Mouse (Mus musculus): ENCODE measurements around the gene Myo1d. TPM values are rescaled to one million over a fixed set of nuclear protein-coding genes. Genes with fewer than 3 reads are reported as not detected.
A peak's percentile ranks its signal among the peaks of the same experiment; 100 is the strongest.

Myo1d gene
- polyA plus RNA-seq, 1 experiment from 2014 or later: 21.6 TPM

- no peaks in the 10 kb centered on the region for H3K9me3 ChIP-seq (ENCODE audit: control insufficient read depth, low read length)
- no peak overlapping the region for H3K4me3 ChIP-seq (ENCODE audit: low read depth, low read length)
- peaks cover 5% of the 10 kb centered on the region; the same call in 1 of the 2 replicates for H3K4me1 ChIP-seq (replicated peaks; ENCODE audit: control insufficient read depth, insufficient read depth)
- TF ChIP-seq CTCF (IDR thresholded peaks at IDR 0.05; ENCODE audit: low read depth): no peak
- no peak for TF ChIP-seq EP300 (optimal IDR thresholded peaks at IDR 0.05)
- no peaks in the 10 kb centered on the region for H3K27me3 ChIP-seq (ENCODE audit: control insufficient read depth, insufficient read depth, low read length)
- WGBS: 86% methylated on average over 13 of the region's 13 CpGs
- ATAC-seq (ENCODE audit: low FRiP score, low TSS enrichment): no peak
- no peaks in the 10 kb centered on the region for H3K36me3 ChIP-seq (ENCODE audit: control insufficient read depth, insufficient read depth, low read length)
- H3K27ac ChIP-seq (replicated peaks): no peak overlapping the region
- no peak overlapping the region for H3K9ac ChIP-seq (ENCODE audit: low read length)
- no peak overlapping the region for H3K4me2 ChIP-seq (replicated peaks; ENCODE audit: low read depth)
- no peak for DNase-seq (ENCODE audit: low spot score)
Observed at GRCm38 (mm10) chr11:80481409-80482050, 298.3 kb downstream of the Myo1d start.

GRCm38 (mm10) chr11:80479906-80480866 lies 299.6 kb downstream of the Myo1d start:
- DNase-seq (ENCODE audit: low spot score) (no peak), ATAC-seq (ENCODE audit: low FRiP score, low TSS enrichment) (no peak)
- no peak overlapping the region for H3K27ac ChIP-seq (replicated peaks)
- no peaks in the 10 kb centered on the region for H3K9me3 ChIP-seq (ENCODE audit: control insufficient read depth, low read length)
- no peak overlapping the region for H3K4me2 ChIP-seq (replicated peaks; ENCODE audit: low read depth)
- H3K27me3 ChIP-seq (ENCODE audit: control insufficient read depth, insufficient read depth, low read length): no peaks in the 10 kb centered on the region
- no peak overlapping the region for H3K9ac ChIP-seq (ENCODE audit: low read length)
- TF ChIP-seq CTCF (IDR thresholded peaks at IDR 0.05; ENCODE audit: low read depth): no peak
- no peak for TF ChIP-seq EP300 (optimal IDR thresholded peaks at IDR 0.05)
- no peaks in the 10 kb centered on the region for H3K36me3 ChIP-seq (ENCODE audit: control insufficient read depth, insufficient read depth, low read length)
- peaks cover 5% of the 10 kb centered on the region; the same call in 1 of the 2 replicates for H3K4me1 ChIP-seq (replicated peaks; ENCODE audit: control insufficient read depth, insufficient read depth)
- 85% methylated on average over 31 of the region's 31 CpGs for WGBS
- H3K4me3 ChIP-seq (ENCODE audit: low read depth, low read length): no peak overlapping the region

DNA sequence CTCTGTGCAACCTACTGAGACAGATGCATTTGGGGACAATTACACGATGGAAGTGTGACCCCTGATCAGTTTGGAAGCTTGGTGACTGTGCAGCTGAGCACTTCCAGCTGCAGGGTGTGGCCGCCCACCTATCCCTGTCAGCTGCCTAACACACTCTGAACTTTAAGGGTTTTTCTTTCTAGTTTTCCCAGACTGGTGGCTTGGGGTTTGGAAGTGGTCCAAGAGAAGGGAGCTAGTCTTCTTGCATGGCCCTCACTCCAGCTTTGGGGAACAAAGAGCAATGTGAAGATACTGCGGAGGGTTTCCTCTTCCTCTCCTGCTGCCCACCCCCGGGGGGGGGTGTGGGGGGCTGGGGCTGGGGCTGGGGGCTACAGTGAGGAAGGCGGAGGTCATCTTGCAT lies 300.4 kb downstream of the Myo1d start:
- no peak for TF ChIP-seq EP300 (optimal IDR thresholded peaks at IDR 0.05)
- Histone ChIP-seq H3K4me2 (replicated peaks; ENCODE audit: low read depth) (no peak overlapping the region), H3K9me3 (ENCODE audit: control insufficient read depth, low read length) (no peaks in the 10 kb centered on the region), H3K27me3 (ENCODE audit: control insufficient read depth, insufficient read depth, low read length) (no peaks in the 10 kb centered on the region), H3K9ac (ENCODE audit: low read length) (no peak overlapping the region), H3K4me1 (replicated peaks; ENCODE audit: control insufficient read depth, insufficient read depth) (peaks cover 5% of the 10 kb centered on the region; the same call in 1 of the 2 replicates), H3K36me3 (ENCODE audit: control insufficient read depth, insufficient read depth, low read length) (no peaks in the 10 kb centered on the region), H3K27ac (replicated peaks) (no peak overlapping the region), H3K4me3 (ENCODE audit: low read depth, low read length) (no peak overlapping the region)
- DNase-seq (ENCODE audit: low spot score): no peak
- no peak for ATAC-seq (ENCODE audit: low FRiP score, low TSS enrichment)
- WGBS: 74% methylated on average over 4 of the region's 5 CpGs

- Histone ChIP-seq H3K27me3 (ENCODE audit: control insufficient read depth, insufficient read depth, low read length) (no peaks in the 10 kb centered on the region), H3K36me3 (ENCODE audit: control insufficient read depth, insufficient read depth, low read length) (no peaks in the 10 kb centered on the region), H3K9me3 (ENCODE audit: control insufficient read depth, low read length) (no peaks in the 10 kb centered on the region), H3K9ac (ENCODE audit: low read length) (no peak overlapping the region), H3K27ac (replicated peaks) (no peak overlapping the region), H3K4me3 (ENCODE audit: low read depth, low read length) (no peak overlapping the region), H3K4me2 (replicated peaks; ENCODE audit: low read depth) (no peak overlapping the region), H3K4me1 (replicated peaks; ENCODE audit: control insufficient read depth, insufficient read depth) (peaks cover 5% of the 10 kb centered on the region; the same call in 1 of the 2 replicates)
- ATAC-seq (ENCODE audit: low FRiP score, low TSS enrichment) (no peak), DNase-seq (ENCODE audit: low spot score) (no peak)
- no peak for TF ChIP-seq EP300 (optimal IDR thresholded peaks at IDR 0.05)
- no peak for TF ChIP-seq CTCF (IDR thresholded peaks at IDR 0.05; ENCODE audit: low read depth)
- 80% methylated on average over 14 of the region's 14 CpGs for WGBS
Observed at GRCm38 (mm10) chr11:80478694-80479412, 301.0 kb downstream of the Myo1d start.

DNA sequence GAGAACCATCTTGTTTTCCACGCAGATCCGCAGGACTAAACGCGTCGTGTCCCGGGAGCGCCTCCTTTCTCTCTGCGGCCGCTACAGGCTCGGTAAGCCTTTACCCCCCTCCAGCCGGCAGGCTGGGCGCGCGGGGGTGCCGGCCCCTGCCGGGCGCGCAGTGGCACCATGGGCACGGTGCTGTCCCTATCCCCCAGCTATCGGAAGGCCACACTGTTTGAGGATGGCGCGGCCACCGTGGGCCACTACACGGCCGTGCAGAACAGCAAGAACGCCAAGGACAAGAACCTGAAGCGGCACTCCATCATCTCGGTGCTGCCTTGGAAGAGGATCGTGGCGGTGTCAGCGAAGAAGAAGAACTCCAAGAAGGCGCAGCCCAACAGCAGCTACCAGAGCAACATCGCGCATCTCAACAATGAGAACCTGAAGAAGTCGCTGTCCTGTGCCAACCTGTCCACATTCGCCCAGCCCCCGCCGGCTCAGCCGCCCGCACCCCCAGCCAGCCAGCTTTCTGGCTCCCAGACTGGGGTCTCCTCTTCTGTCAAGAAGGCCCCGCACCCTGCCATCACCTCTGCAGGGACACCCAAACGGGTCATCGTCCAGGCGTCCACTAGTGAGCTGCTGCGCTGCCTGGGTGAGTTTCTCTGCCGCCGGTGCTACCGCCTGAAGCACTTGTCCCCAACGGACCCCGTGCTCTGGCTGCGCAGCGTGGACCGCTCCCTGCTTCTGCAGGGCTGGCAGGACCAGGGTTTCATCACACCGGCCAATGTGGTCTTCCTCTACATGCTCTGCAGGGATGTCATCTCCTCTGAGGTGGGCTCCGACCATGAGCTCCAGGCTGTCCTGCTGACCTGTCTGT lies 302.3 kb downstream of the Myo1d start:
- 15% methylated on average over 55 of the region's 55 CpGs for WGBS
- no peak for TF ChIP-seq EP300 (optimal IDR thresholded peaks at IDR 0.05)
- TF ChIP-seq CTCF (IDR thresholded peaks at IDR 0.05; ENCODE audit: low read depth): no peak
- H3K4me1 ChIP-seq (replicated peaks; ENCODE audit: control insufficient read depth, insufficient read depth): peaks cover 5% of the 10 kb centered on the region; the same call in 1 of the 2 replicates
- H3K36me3 ChIP-seq (ENCODE audit: control insufficient read depth, insufficient read depth, low read length): no peaks in the 10 kb centered on the region
- H3K9ac ChIP-seq (ENCODE audit: low read length): peak overlapping the region; percentile 56
- DNase-seq (ENCODE audit: low spot score) (no peak), ATAC-seq (ENCODE audit: low FRiP score, low TSS enrichment) (peak; percentile 11; the same call in 1 of the 2 replicates)
- peak overlapping the region; percentile 69 for H3K27ac ChIP-seq (replicated peaks)
- H3K27me3 ChIP-seq (ENCODE audit: control insufficient read depth, insufficient read depth, low read length): no peaks in the 10 kb centered on the region
- H3K4me2 ChIP-seq (replicated peaks; ENCODE audit: low read depth): peak overlapping the region; percentile 99
- H3K4me3 ChIP-seq (ENCODE audit: low read depth, low read length): peak overlapping the region; percentile 67
- H3K9me3 ChIP-seq (ENCODE audit: control insufficient read depth, low read length): no peaks in the 10 kb centered on the region
